23 mouse cellular contexts compared by ENCODE assay signal in genomic region chr16:29782441-29782840, GRCm38 (mm10).
DNase-seq lines count a peak whose midpoint lies in the region; ATAC-seq lines count a peak whose summit lies in the region.
"Had no signal": no experiment of that assay in that cellular context is flagged by ENCODE, and none has a peak within 500 bp of the region (broad histone marks: within the 10 kb centered on the region; RNA-seq: fewer than 3 reads in every experiment).

No protein-coding gene starts in this region.

- no peak overlapping the region for H3K9ac ChIP-seq in intestine, embryonic 16.5 days (ENCODE audit: low read depth, low read length)
- no peak overlapping the region for H3K9ac ChIP-seq in hindbrain, embryonic 14.5 days
- H3K9ac ChIP-seq: forebrain, postnatal 0 days; heart, embryonic 13.5 days; midbrain, embryonic 15.5 days had no signal

- peak; percentile 90 for ATAC-seq in intestine, embryonic 16.5 days
- ATAC-seq in hindbrain, embryonic 14.5 days (ENCODE audit: low FRiP score): no peak
- ATAC-seq: activated CD4-positive, CD25-positive, alpha-beta regulatory T cell, adult 4 months; forebrain, postnatal 0 days; inflammation-experienced regulatory T-cells, adult 6 months; midbrain, embryonic 15.5 days; Patski had no signal

- H3K36me3 ChIP-seq in intestine, embryonic 16.5 days (ENCODE audit: control insufficient read depth, insufficient read depth, low read length): no peaks in the 10 kb centered on the region
- no peaks in the 10 kb centered on the region for H3K36me3 ChIP-seq in hindbrain, embryonic 14.5 days (replicated peaks; ENCODE audit: control insufficient read depth, insufficient read depth)
- H3K36me3 ChIP-seq: heart, embryonic 13.5 days; limb, embryonic 10.5 days; midbrain, embryonic 15.5 days had no signal

- peak overlapping the region; percentile 28 for H3K27ac ChIP-seq in intestine, embryonic 16.5 days (ENCODE audit: low read length)
- no peak overlapping the region for H3K27ac ChIP-seq in hindbrain, embryonic 14.5 days
- H3K27ac ChIP-seq: heart, embryonic 13.5 days; left cerebral cortex, adult 2 months; limb, embryonic 10.5 days; macrophage; midbrain, embryonic 15.5 days had no signal

- peak; percentile 26 for DNase-seq in testis, postnatal 14 days (ENCODE audit: low spot score)
- no peak for DNase-seq in testis, postnatal 10 days (ENCODE audit: low spot score)
- peak; percentile 45 to 64 for DNase-seq in gastrocnemius, adult 8-10 months (ENCODE audit: low spot score in 2 of 2)
- DNase-seq in thymus, postnatal 14 days: peak; percentile 52
- no peak for DNase-seq in hindbrain, embryonic 14.5 days (ENCODE audit: low spot score)
- no peak for DNase-seq in adrenal gland, postnatal 25 days
- DNase-seq: adrenal gland, postnatal 36 days; cerebellum, adult 8-10 months; forebrain, postnatal 0 days; heart, postnatal 36 days; lung, adult 2 months; right cerebral cortex, adult 18-20 months had no signal

- no peaks in the 10 kb centered on the region for H3K27me3 ChIP-seq in intestine, embryonic 16.5 days (replicated peaks; ENCODE audit: control insufficient read depth, insufficient read depth, low read length)
- no peaks in the 10 kb centered on the region for H3K27me3 ChIP-seq in hindbrain, embryonic 14.5 days (ENCODE audit: control insufficient read depth, insufficient read depth, low read length)
- H3K27me3 ChIP-seq: midbrain, embryonic 15.5 days; Patski had no signal

- no peaks in the 10 kb centered on the region for H3K9me3 ChIP-seq in intestine, embryonic 16.5 days (ENCODE audit: control insufficient read depth, low read length)
- no peaks in the 10 kb centered on the region for H3K9me3 ChIP-seq in hindbrain, embryonic 14.5 days (ENCODE audit: control insufficient read depth, low read length)
- H3K9me3 ChIP-seq: limb, embryonic 10.5 days; midbrain, embryonic 15.5 days had no signal

- no peak overlapping the region for H3K4me3 ChIP-seq in intestine, embryonic 16.5 days (ENCODE audit: low read length)
- no peak overlapping the region for H3K4me3 ChIP-seq in hindbrain, embryonic 14.5 days (replicated peaks; ENCODE audit: low read length)
- H3K4me3 ChIP-seq: erythroblast, embryonic 14.5 days; heart, embryonic 13.5 days; left cerebral cortex, adult 2 months; limb, embryonic 10.5 days; midbrain, embryonic 15.5 days had no signal

- H3K4me1 ChIP-seq in intestine, embryonic 16.5 days (ENCODE audit: control insufficient read depth, insufficient read depth, low read length): peaks cover 16% of the 10 kb centered on the region
- H3K4me1 ChIP-seq in hindbrain, embryonic 14.5 days (replicated peaks; ENCODE audit: control insufficient read depth, insufficient read depth, low read length): no peaks in the 10 kb centered on the region
- H3K4me1 ChIP-seq: limb, embryonic 10.5 days; midbrain, embryonic 15.5 days had no signal

- no peak overlapping the region for H3K4me2 ChIP-seq in intestine, embryonic 16.5 days (ENCODE audit: low read depth, low read length)
- no peak overlapping the region for H3K4me2 ChIP-seq in hindbrain, embryonic 14.5 days (replicated peaks)
- H3K4me2 ChIP-seq: heart, embryonic 13.5 days; liver, embryonic 11.5 days; midbrain, embryonic 15.5 days had no signal

- WGBS in intestine, embryonic 16.5 days: 68% methylated on average over 4 of the region's 4 CpGs
- WGBS in hindbrain, embryonic 14.5 days: 83% methylated on average over 4 of the region's 4 CpGs

Comparison
In these comparisons a context has a peak if more than half of its experiments do, and no peak if none do; other contexts are left out.
1. DNase-seq: peak in testis, postnatal 14 days (single experiment), gastrocnemius, adult 8-10 months (2 of 2) and thymus, postnatal 14 days (single experiment); none in testis, postnatal 10 days (single experiment), hindbrain, embryonic 14.5 days (single experiment) and adrenal gland, postnatal 25 days (single experiment).